Mouse (Mus musculus): ENCODE data around the gene Terf2.

GRCm38 (mm10) chr8:107115008-107115320 lies 18.6 kb upstream of the Terf2 start:
- TF ChIP-seq POLR2A (IDR thresholded peaks at IDR 0.05; ENCODE audit: low read depth, low read length) (no peak), CTCF (conservative IDR thresholded peaks at IDR 0.05; ENCODE audit: insufficient read depth, insufficient read length, low read depth, low read length) (no peak)
